Mouse (Mus musculus): ENCODE measurements around the gene Kcnq2. TPM values are rescaled to one million over a fixed set of nuclear protein-coding genes. Genes with fewer than 3 reads are reported as not detected.
A peak's percentile ranks its signal among the peaks of the same experiment; 100 is the strongest.

Kcnq2 gene
- polyA plus RNA-seq, 1 experiment from 2014 or later = 0.51 TPM

DNA sequence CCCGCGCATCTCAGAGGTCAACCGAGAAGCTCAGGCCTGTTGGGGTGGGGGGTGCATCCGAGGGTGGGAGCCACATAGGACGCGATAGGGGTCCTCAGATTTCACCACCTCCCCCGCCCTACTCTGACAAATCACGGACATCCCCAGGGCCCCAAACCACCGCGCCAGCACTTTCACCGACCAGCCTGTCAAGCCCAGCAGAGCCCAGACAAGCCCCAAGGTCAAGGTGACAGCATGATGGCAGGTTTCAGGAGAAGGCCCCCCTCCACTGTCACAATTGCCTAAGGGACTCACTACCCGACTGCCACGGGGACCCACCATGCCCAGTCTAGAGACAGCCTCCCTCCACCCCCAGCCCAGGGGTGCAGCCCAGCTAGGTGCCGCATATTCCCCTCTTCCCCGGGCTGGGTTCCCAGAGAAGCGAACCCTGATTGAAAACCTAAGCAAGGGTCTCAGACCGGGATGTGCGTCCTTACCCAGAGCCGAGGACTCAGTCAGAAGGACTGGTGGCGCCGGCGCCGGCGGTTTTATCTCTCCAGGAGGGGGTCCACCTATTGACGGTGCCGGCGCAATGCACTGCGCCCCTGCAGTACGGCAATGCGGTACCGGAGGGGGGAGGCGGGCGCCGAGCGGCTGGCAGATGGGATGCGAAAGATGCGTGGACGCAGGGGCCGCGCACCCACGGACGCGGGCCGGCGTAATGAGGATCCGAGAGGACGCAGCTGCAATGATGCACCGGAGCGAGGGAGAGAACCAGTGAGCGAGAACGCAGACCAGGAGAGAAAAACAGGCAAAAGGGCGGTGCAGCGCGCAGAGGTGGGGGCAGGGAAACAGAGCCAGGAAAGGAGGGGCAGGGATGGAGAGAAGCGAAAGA is 21.4 kb upstream of the Kcnq2 start, which contains the start of gene Eef1a2:
Gene Eef1a2, minus strand, starts transcription at position 767 of the 874 bp plus-strand sequence.
- no peak within 1 kb of the TSS for H3K9ac ChIP-seq (ENCODE audit: low read depth, low read length)
- peaks cover 21% of the 10 kb centered on the region for H3K27me3 ChIP-seq (replicated peaks; ENCODE audit: control insufficient read depth, insufficient read depth, low read length)
- no peak within 1 kb of the TSS for H3K27ac ChIP-seq (ENCODE audit: low read depth, low read length)
- no peak for ATAC-seq
- no peaks in the 10 kb centered on the region for H3K36me3 ChIP-seq (ENCODE audit: control insufficient read depth, insufficient read depth)
- H3K9me3 ChIP-seq (ENCODE audit: control insufficient read depth) = no peaks in the 10 kb centered on the region
- WGBS = 4% methylated on average over 55 of the region's 55 CpGs
- H3K4me2 ChIP-seq (replicated peaks; ENCODE audit: low read depth) = no peak within 1 kb of the TSS
- H3K4me1 ChIP-seq (replicated peaks; ENCODE audit: control insufficient read depth, insufficient read depth, low read length) = no peaks in the 10 kb centered on the region
- no peak for TF ChIP-seq CTCF (IDR thresholded peaks at IDR 0.05; ENCODE audit: low read depth)
- H3K4me3 ChIP-seq (ENCODE audit: low read depth, low read length) = no peak within 1 kb of the TSS

DNA sequence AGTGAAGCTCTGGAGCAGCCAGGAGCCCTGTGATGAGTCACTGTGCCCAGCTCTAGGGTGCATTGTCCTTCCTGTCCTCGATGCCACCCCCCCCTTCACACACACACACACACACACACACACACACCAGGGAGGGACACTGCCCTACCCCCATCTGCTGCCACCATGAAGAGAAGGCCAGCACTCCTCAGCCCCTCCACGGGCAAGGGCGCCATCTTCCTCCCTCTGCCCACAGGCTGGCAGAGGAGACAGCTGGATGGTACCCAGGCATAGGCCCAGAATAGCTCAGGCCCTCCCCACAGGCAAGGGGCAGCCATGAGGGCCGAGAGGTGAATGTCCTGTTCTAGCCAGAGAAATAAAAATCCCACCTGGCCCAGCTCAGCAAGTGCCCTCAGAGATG is 20.7 kb upstream of the Kcnq2 start:
- no peak overlapping the region for H3K4me3 ChIP-seq (ENCODE audit: low read depth, low read length)
- H3K9me3 ChIP-seq (ENCODE audit: control insufficient read depth) = no peaks in the 10 kb centered on the region
- H3K27ac ChIP-seq (ENCODE audit: low read depth, low read length) = no peak overlapping the region
- no peaks in the 10 kb centered on the region for H3K4me1 ChIP-seq (replicated peaks; ENCODE audit: control insufficient read depth, insufficient read depth, low read length)
- no peak overlapping the region for H3K9ac ChIP-seq (ENCODE audit: low read depth, low read length)
- peaks cover 21% of the 10 kb centered on the region for H3K27me3 ChIP-seq (replicated peaks; ENCODE audit: control insufficient read depth, insufficient read depth, low read length)
- TF ChIP-seq CTCF (IDR thresholded peaks at IDR 0.05; ENCODE audit: low read depth) = no peak
- H3K4me2 ChIP-seq (replicated peaks; ENCODE audit: low read depth) = no peak overlapping the region
- no peaks in the 10 kb centered on the region for H3K36me3 ChIP-seq (ENCODE audit: control insufficient read depth, insufficient read depth)
- ATAC-seq = no peak
- WGBS = 64% methylated on average over 4 of the region's 4 CpGs

DNA sequence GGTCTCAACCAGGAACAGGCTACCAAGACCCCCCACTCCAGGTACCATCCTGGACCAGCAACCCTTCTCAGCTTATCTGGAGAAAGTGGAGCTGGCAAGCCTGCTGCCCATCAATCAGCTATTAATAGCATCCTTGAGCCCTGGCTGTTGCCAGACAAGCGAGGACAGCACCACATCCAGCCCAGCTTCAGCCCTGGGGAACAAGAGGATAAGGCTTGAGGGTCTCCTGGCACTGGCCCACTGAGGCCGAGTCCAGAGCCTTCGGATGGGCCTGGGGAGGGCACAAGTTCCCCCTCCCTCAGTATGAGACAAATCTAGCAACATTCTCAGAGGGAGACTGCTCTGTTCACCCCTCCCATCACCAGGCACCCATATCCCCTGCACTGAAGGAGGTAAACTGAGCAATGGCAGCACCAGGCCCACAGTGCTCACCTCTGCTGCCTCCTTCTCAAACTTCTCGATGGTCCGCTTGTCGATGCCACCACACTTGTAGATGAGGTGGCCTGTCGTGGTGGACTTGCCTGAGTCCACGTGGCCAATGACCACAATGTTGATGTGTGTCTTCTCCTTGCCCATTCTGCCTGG is 19.8 kb upstream of the Kcnq2 start:
- ATAC-seq = no peak
- no peak for TF ChIP-seq CTCF (IDR thresholded peaks at IDR 0.05; ENCODE audit: low read depth)
- 72% methylated on average over 8 of the region's 8 CpGs for WGBS
- no peak overlapping the region for H3K4me3 ChIP-seq (ENCODE audit: low read depth, low read length)
- peaks cover 21% of the 10 kb centered on the region for H3K27me3 ChIP-seq (replicated peaks; ENCODE audit: control insufficient read depth, insufficient read depth, low read length)
- no peaks in the 10 kb centered on the region for H3K4me1 ChIP-seq (replicated peaks; ENCODE audit: control insufficient read depth, insufficient read depth, low read length)
- H3K9me3 ChIP-seq (ENCODE audit: control insufficient read depth) = no peaks in the 10 kb centered on the region
- H3K36me3 ChIP-seq (ENCODE audit: control insufficient read depth, insufficient read depth) = no peaks in the 10 kb centered on the region
- H3K27ac ChIP-seq (ENCODE audit: low read depth, low read length) = no peak overlapping the region
- no peak overlapping the region for H3K4me2 ChIP-seq (replicated peaks; ENCODE audit: low read depth)
- no peak overlapping the region for H3K9ac ChIP-seq (ENCODE audit: low read depth, low read length)

GRCm38 (mm10) chr2:181154361-181154760 is 19.3 kb upstream of the Kcnq2 start:
- H3K27ac ChIP-seq (ENCODE audit: low read depth, low read length) = no peak overlapping the region
- H3K36me3 ChIP-seq (ENCODE audit: control insufficient read depth, insufficient read depth) = no peaks in the 10 kb centered on the region
- 88% methylated on average over 3 of the region's 3 CpGs for WGBS
- no peaks in the 10 kb centered on the region for H3K4me1 ChIP-seq (replicated peaks; ENCODE audit: control insufficient read depth, insufficient read depth, low read length)
- ATAC-seq = no peak
- H3K27me3 ChIP-seq (replicated peaks; ENCODE audit: control insufficient read depth, insufficient read depth, low read length) = peaks cover 21% of the 10 kb centered on the region
- no peaks in the 10 kb centered on the region for H3K9me3 ChIP-seq (ENCODE audit: control insufficient read depth)
- H3K4me2 ChIP-seq (replicated peaks; ENCODE audit: low read depth) = no peak overlapping the region
- no peak for TF ChIP-seq CTCF (IDR thresholded peaks at IDR 0.05; ENCODE audit: low read depth)
- no peak overlapping the region for H3K9ac ChIP-seq (ENCODE audit: low read depth, low read length)
- H3K4me3 ChIP-seq (ENCODE audit: low read depth, low read length) = no peak overlapping the region

- H3K27ac ChIP-seq (ENCODE audit: low read depth, low read length) = no peak overlapping the region
- TF ChIP-seq CTCF (IDR thresholded peaks at IDR 0.05; ENCODE audit: low read depth) = peak; percentile 65
- no peaks in the 10 kb centered on the region for H3K4me1 ChIP-seq (replicated peaks; ENCODE audit: control insufficient read depth, insufficient read depth, low read length)
- no peaks in the 10 kb centered on the region for H3K9me3 ChIP-seq (ENCODE audit: control insufficient read depth)
- peaks cover 21% of the 10 kb centered on the region for H3K27me3 ChIP-seq (replicated peaks; ENCODE audit: control insufficient read depth, insufficient read depth, low read length)
- no peak overlapping the region for H3K4me2 ChIP-seq (replicated peaks; ENCODE audit: low read depth)
- no peak overlapping the region for H3K4me3 ChIP-seq (ENCODE audit: low read depth, low read length)
- H3K9ac ChIP-seq (ENCODE audit: low read depth, low read length) = no peak overlapping the region
- 10% methylated on average over 1 of the region's 1 CpGs for WGBS
- ATAC-seq = no peak
- H3K36me3 ChIP-seq (ENCODE audit: control insufficient read depth, insufficient read depth) = no peaks in the 10 kb centered on the region
Measured at GRCm38 (mm10) chr2:181153837-181154236, 18.7 kb upstream of the Kcnq2 start.

DNA sequence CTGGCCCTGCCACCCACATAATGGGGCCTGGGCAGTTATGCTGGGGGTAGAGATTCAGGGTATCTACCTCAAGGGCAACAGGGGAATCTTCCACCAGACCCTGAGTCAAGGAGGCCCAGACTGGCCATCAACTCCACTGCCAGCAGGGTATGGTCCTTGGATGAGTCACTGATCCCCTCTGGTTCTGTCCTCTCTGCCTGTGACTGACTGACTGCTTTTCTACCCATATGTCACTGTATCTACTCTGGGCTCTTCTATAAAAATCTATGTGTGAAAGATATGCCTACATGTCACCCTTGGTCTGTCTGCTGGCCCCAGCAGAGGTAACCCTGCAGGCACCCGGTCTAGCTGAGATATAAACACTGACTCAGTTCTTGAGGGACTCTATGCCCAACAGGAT is 18.0 kb upstream of the Kcnq2 start:
- Histone ChIP-seq H3K4me2 (replicated peaks; ENCODE audit: low read depth) (no peak overlapping the region), H3K4me3 (ENCODE audit: low read depth, low read length) (no peak overlapping the region), H3K9ac (ENCODE audit: low read depth, low read length) (no peak overlapping the region), H3K36me3 (ENCODE audit: control insufficient read depth, insufficient read depth) (no peaks in the 10 kb centered on the region), H3K9me3 (ENCODE audit: control insufficient read depth) (no peaks in the 10 kb centered on the region), H3K27me3 (replicated peaks; ENCODE audit: control insufficient read depth, insufficient read depth, low read length) (peaks cover 28% of the 10 kb centered on the region), H3K27ac (ENCODE audit: low read depth, low read length) (no peak overlapping the region), H3K4me1 (replicated peaks; ENCODE audit: control insufficient read depth, insufficient read depth, low read length) (no peaks in the 10 kb centered on the region)
- no peak for TF ChIP-seq CTCF (IDR thresholded peaks at IDR 0.05; ENCODE audit: low read depth)
- 71% methylated on average over 1 of the region's 1 CpGs for WGBS
- no peak for ATAC-seq
